Mouse (Mus musculus) lung, postnatal 0 days (tissue): ENCODE measurements at regions not wholly inside any gene's neighbourhood (a gene's known extent, or its start where the extent isn't known, plus 50 kb on each side); places are given as distances from the start of the nearest gene placed in this dataset.

ENCODE experiments used
- ATAC-seq: fragments of 200-750 bp; cut with Nextera tagmentation; 2 replicates; pipeline ENCODE4 v1.8.0; 2017; ENCODE audit warnings: moderate library complexity
- DNase-seq: peaks from one replicate; pipeline ENCODE4 v3.0.0-alpha.2; 2016; ENCODE audit warnings: low spot score
- H3K27ac ChIP-seq: fragments of 300-500 bp; sonication (generic); 2 replicates; pipeline ENCODE4 v1.5.1; 2014; ENCODE audit warnings: antibody characterized with exemption, mild to moderate bottlenecking, low read length, mixed read lengths
- H3K27me3 ChIP-seq: fragments of 300-500 bp; sonication (generic); replicated peaks from 2 replicates; pipeline ENCODE4 v1.6.1; 2014; ENCODE audit warnings: low read length, mixed read lengths; ENCODE audit not compliant: insufficient read depth
- H3K36me3 ChIP-seq: fragments of 300-500 bp; sonication (generic); 2 replicates; pipeline ENCODE4 v1.6.1; 2014; ENCODE audit warnings: low read length, mixed read lengths; ENCODE audit not compliant: insufficient read depth
- H3K4me1 ChIP-seq: fragments of 300-500 bp; sonication (generic); 2 replicates; pipeline ENCODE4 v1.6.1; 2014; ENCODE audit warnings: antibody characterized with exemption, low read depth, low read length, mixed read lengths; ENCODE audit not compliant: insufficient read depth
- H3K4me2 ChIP-seq: fragments of 300-500 bp; sonication (generic); replicated peaks from 2 replicates; pipeline ENCODE4 v1.6.1; 2014; ENCODE audit warnings: low read depth, mild to moderate bottlenecking, low read length, moderate library complexity, mixed read lengths
- H3K4me3 ChIP-seq: fragments of 300-500 bp; sonication (generic); 2 replicates; pipeline ENCODE4 v1.5.1; 2014; ENCODE audit warnings: low read depth, low read length
- H3K9ac ChIP-seq: fragments of 300-500 bp; sonication (generic); replicated peaks from 2 replicates; pipeline ENCODE4 v1.6.1; 2014; ENCODE audit warnings: low read depth, mild to moderate bottlenecking
- H3K9me3 ChIP-seq: fragments of 300-500 bp; sonication (generic); 2 replicates; pipeline ENCODE4 v1.6.1; 2016; ENCODE audit warnings: low read length, mixed read lengths
- CTCF ChIP-seq: IDR thresholded peaks from 2 replicates; pipeline ENCODE4 v1.5.1; 2016; ENCODE audit warnings: antibody characterized with exemption, mild to moderate bottlenecking
- EP300 ChIP-seq: IDR thresholded peaks from 2 replicates; pipeline ENCODE4 v1.6.1; 2016; ENCODE audit warnings: antibody characterized with exemption, mild to moderate bottlenecking, control low read depth
- WGBS: fragments of 180-500 bp; shearing (Covaris S2); extraction: QIAGEN DNeasy Blood & Tissue Kit; methylation state at CpG from one replicate; pipeline ENCODE4 v1.1.7; 2014; 5-methylcytosine and 5-hydroxymethylcytosine counted together

- ATAC-seq (no peak), DNase-seq (no peak)
- Histone ChIP-seq H3K4me3 (no peak overlapping the region), H3K4me2 (no peak overlapping the region), H3K27ac (no peak overlapping the region), H3K9ac (no peak overlapping the region), H3K36me3 (no peaks in the 10 kb centered on the region), H3K27me3 (no peaks in the 10 kb centered on the region), H3K4me1 (no peaks in the 10 kb centered on the region), H3K9me3 (no peaks in the 10 kb centered on the region)
- WGBS, result 62% methylated on average over 8 of the region's 8 CpGs
- TF ChIP-seq EP300 (no peak), CTCF (no peak)
These were observed 153.8 kb upstream of the Satb1 start for GRCm38 (mm10) chr17:51986920-51987319.

GRCm38 (mm10) chr17:51986212-51986611 lies 153.1 kb upstream of the Satb1 start:
- WGBS, result 48% methylated on average over 14 of the region's 14 CpGs
- ATAC-seq (no peak), DNase-seq (no peak)

GRCm38 (mm10) chr17:51979126-51979525 lies 146.0 kb upstream of the Satb1 start:
- no peak overlapping the region for H3K9ac ChIP-seq
- no peak for ATAC-seq
- H3K4me1 ChIP-seq, result no peaks in the 10 kb centered on the region

More at GRCm38 (mm10) chr17:51986212-51986611, 153.1 kb upstream of the Satb1 start:
- Histone ChIP-seq H3K4me2 (peak overlapping the region; percentile 25), H3K27me3 (no peaks in the 10 kb centered on the region), H3K36me3 (no peaks in the 10 kb centered on the region), H3K27ac (no peak overlapping the region), H3K4me1 (no peaks in the 10 kb centered on the region), H3K4me3 (no peak overlapping the region), H3K9ac (no peak overlapping the region), H3K9me3 (no peaks in the 10 kb centered on the region)
- no peak for TF ChIP-seq EP300
- no peak for TF ChIP-seq CTCF

GRCm38 (mm10) chr17:51971444-51971843 lies 138.4 kb upstream of the Satb1 start:
- no peaks in the 10 kb centered on the region for H3K36me3 ChIP-seq
- H3K4me1 ChIP-seq, result no peaks in the 10 kb centered on the region
- no peak for ATAC-seq
- no peak overlapping the region for H3K9ac ChIP-seq
- H3K4me2 ChIP-seq, result no peak overlapping the region
- no peak for DNase-seq
- H3K27ac ChIP-seq, result no peak overlapping the region
- WGBS, result 35% methylated on average over 3 of the region's 3 CpGs
- no peaks in the 10 kb centered on the region for H3K9me3 ChIP-seq
- no peaks in the 10 kb centered on the region for H3K27me3 ChIP-seq
- no peak overlapping the region for H3K4me3 ChIP-seq
- TF ChIP-seq CTCF (peak; percentile 59), EP300 (no peak)

More at GRCm38 (mm10) chr17:51979126-51979525, 146.0 kb upstream of the Satb1 start:
- Histone ChIP-seq H3K4me2 (no peak overlapping the region), H3K27ac (no peak overlapping the region), H3K4me3 (no peak overlapping the region), H3K9me3 (no peaks in the 10 kb centered on the region), H3K27me3 (no peaks in the 10 kb centered on the region), H3K36me3 (no peaks in the 10 kb centered on the region)
- no peak for DNase-seq
- WGBS, result 73% methylated on average over 2 of the region's 2 CpGs
- TF ChIP-seq CTCF (no peak), EP300 (no peak)

- Histone ChIP-seq H3K4me2 (no peak overlapping the region), H3K9me3 (no peaks in the 10 kb centered on the region), H3K27ac (no peak overlapping the region), H3K4me3 (no peak overlapping the region), H3K27me3 (no peaks in the 10 kb centered on the region), H3K9ac (no peak overlapping the region), H3K4me1 (no peaks in the 10 kb centered on the region), H3K36me3 (no peaks in the 10 kb centered on the region)
- 81% methylated on average over 11 of the region's 11 CpGs for WGBS
- TF ChIP-seq CTCF (no peak), EP300 (no peak)
- no peak for DNase-seq
- no peak for ATAC-seq
These were observed 133.6 kb upstream of the Satb1 start for GRCm38 (mm10) chr17:51966573-51967284.

- 67% methylated on average over 12 of the region's 12 CpGs for WGBS
- no peaks in the 10 kb centered on the region for H3K36me3 ChIP-seq
- TF ChIP-seq CTCF (no peak), EP300 (no peak)
- ATAC-seq (no peak), DNase-seq (no peak)
- no peak overlapping the region for H3K9ac ChIP-seq
- no peaks in the 10 kb centered on the region for H3K4me1 ChIP-seq
- no peaks in the 10 kb centered on the region for H3K27me3 ChIP-seq
- no peak overlapping the region for H3K4me2 ChIP-seq
- H3K27ac ChIP-seq, result no peak overlapping the region
- H3K9me3 ChIP-seq, result no peaks in the 10 kb centered on the region
- no peak overlapping the region for H3K4me3 ChIP-seq
These were observed 129.5 kb upstream of the Satb1 start for GRCm38 (mm10) chr17:51962529-51963110.
